Mouse (Mus musculus) frontal cortex, adult 2 months (tissue): ENCODE results near the gene Cd59a. TPM values are rescaled to one million over a fixed set of nuclear protein-coding genes. Genes with fewer than 3 reads are reported as not detected.
"Not testable (repeated sequence)": the region's sequence is repeated elsewhere in the genome, so short reads cannot be mapped to it uniquely, and the experiment has no call there.

Experiments
- DNase-seq, 2 experiments: peaks; one replicate each; pipeline ENCODE4 v3.0.0; 2022; ENCODE audit warnings: low spot score in 1 of 2; ENCODE audit errors: extremely low spot score in 1 of 2
- polyA plus RNA-seq: library from polyadenylated mRNA; depleted of rRNA; stranded (reverse); fragments of >200 nt; gene quantifications from 2 replicates; pipeline ENCODE4 v1.2.3, GENCODE M21; 2012

Gene Cd59a
- polyA plus RNA-seq, 1 experiment, result 19.5 TPM

DNA sequence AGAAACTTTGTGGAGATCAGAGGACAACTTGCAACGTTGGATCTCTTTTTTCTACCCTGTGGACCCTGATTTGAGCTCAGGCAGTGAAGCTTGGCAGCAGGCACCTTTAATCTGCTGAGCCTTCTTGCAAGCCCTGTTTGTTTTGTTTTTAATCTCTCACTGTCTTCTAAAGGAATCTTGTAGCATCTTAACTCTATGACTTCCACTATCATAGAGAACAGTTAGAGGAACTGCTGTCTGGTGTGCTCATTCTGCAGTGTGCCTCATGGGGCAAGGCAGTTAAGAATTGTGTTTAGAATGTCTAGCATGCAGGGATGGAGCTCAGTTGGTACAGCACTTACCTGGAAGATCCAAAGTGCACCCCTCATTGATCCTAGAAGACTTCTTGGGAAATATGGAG is 4.3 kb downstream of the Cd59a start:
- DNase-seq, result no peak

DNA sequence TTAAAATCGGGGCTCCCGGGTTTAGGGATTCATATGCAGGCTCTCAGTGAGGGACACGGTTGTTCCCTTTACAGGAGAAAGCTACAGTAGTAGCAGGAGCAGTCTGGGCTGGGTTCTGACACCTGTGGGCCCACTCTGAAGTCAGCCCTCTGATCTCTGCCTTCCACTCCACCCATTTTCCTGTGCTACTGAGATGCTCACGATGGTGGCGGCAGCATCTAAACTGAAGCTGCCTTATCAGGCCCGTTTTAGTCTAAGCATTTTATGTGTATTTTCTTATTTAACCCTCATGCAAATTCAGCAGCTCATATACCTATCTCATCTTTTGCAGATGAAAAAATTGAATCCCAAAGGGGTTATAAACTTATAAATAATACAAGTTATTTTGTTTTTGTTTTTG is 9.2 kb downstream of the Cd59a start:
- DNase-seq, result no peak

DNA sequence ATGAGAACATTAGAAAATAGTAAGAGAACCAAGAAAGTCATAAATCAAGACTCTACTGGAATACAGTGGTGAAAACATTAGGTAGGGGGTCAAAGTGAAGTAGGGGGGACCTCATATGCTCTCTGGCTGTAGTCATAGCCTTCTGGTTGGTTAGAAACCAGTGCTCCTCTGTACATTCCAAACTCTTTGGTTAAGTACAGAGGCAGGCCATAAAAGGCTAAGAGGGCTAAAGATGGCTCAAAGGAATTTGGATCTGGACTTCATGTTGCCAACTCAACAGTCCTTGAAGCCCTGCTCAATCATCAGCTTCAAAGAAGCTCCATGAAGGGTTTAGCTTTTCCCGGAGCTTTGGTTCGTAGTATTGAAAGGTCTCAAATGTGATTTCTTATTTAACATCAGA is 13.4 kb downstream of the Cd59a start:
- not testable (repeated sequence) for DNase-seq

GRCm38 (mm10) chr2:104109528-104109927 is 13.9 kb downstream of the Cd59a start:
- no peak for DNase-seq

DNA sequence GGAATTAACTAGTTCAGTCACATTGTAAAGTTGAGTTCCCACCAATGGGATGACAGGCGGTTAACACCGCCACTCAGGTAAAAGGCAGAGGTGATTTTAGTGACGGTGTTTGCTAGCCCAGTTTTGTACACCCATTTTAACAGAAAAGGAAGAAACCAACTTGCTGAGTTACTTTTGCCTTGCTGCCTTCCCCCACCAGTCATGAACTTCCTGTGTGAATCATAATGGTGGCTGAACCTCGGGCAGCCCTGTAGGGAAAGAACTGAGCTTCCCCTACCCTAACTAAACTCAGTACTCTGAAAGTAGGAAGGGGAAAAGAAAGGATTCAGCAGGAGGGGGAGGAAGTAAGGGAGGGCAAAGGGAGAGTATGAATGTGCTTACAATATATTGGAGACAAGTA is 14.4 kb downstream of the Cd59a start:
- DNase-seq, result no peak

GRCm38 (mm10) chr2:104111170-104111797 is 15.7 kb downstream of the Cd59a start:
- not testable (repeated sequence) for DNase-seq

DNA sequence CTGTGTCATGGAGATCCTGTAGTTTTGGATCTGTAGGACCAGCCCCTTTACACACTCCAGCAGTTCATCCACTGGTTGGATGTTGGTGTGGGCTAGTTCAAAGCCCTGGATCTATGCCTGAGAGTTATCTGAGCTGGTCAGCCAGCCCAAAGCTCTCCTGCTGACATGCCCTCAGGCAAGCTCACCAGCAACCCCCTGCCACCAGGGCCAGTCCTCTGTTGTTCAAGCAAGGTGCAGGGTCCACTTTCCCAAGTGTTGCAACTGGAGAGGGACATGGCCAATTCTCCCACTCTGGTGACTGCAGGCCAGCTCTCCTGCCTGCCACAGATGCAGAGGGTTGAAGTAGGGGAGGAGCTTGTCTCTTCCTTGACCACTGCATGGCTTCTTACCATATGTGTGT is 18.0 kb downstream of the Cd59a start:
- not testable (repeated sequence) for DNase-seq

- DNase-seq, result no peak
These were observed 19.3 kb downstream of the Cd59a start for GRCm38 (mm10) chr2:104114898-104115297.

DNA sequence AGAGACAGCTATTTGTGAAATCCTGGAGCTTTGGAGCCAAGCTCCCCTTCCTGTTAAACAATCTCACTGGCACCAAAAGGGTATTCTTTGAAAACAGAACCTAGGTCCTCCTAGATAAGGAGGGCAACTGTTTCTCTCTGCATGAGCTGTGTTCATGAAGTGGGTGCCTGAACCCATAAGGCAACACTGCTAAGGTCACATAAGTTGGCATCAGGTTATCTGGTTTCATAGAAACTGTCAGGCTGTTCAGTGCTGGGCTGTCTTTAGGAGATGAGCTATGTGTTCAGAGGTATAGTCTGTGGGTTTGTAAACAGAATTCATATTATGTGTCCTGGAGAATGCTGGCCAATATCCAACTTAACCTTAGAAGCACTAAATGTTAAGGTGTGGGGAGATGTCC is 21.6 kb downstream of the Cd59a start:
- DNase-seq, result not testable (repeated sequence)

GRCm38 (mm10) chr2:104119097-104119496 is 23.5 kb downstream of the Cd59a start:
- DNase-seq, result no peak

- DNase-seq, result no peak
These were observed 24.7 kb downstream of the Cd59a start for GRCm38 (mm10) chr2:104120312-104120711.

DNA sequence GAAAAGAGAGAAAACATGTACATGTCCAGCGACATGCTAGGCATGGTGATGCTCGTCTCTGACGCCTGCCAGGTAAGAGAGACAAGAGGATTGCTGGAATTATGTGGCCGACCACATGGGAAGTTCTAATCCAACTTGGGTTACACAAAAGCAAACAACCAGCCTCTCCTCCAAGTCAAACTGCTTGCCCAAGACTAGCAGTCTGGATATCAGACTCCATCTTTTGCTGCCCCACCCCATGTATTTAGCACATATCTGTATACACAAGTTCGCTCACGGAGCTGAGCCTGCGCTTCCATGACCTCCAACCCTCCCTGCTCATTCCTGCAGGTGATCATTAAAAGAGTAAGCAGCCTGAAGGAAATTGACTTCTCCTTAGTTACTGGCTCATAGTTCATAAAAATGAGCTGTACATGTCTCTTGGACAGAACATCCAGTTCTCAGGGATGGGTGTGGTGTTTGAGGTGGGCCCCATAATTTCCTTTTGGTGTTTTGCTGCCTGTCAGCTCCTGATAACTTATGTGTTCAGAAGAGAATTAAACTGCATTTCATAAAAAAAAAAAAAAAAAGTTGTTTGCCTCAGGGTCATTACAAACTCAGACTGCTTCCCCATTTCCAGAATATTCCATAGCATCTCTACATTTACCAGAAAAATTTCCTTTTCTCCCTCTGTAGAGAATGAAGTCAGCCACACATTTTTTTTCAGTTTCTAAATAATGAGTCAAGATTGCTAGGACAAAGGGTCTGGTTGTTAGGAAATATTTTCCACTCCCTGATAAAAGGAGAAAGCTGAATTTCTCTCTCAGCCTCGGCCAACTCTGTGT is 26.3 kb downstream of the Cd59a start:
- DNase-seq, result no peak

DNA sequence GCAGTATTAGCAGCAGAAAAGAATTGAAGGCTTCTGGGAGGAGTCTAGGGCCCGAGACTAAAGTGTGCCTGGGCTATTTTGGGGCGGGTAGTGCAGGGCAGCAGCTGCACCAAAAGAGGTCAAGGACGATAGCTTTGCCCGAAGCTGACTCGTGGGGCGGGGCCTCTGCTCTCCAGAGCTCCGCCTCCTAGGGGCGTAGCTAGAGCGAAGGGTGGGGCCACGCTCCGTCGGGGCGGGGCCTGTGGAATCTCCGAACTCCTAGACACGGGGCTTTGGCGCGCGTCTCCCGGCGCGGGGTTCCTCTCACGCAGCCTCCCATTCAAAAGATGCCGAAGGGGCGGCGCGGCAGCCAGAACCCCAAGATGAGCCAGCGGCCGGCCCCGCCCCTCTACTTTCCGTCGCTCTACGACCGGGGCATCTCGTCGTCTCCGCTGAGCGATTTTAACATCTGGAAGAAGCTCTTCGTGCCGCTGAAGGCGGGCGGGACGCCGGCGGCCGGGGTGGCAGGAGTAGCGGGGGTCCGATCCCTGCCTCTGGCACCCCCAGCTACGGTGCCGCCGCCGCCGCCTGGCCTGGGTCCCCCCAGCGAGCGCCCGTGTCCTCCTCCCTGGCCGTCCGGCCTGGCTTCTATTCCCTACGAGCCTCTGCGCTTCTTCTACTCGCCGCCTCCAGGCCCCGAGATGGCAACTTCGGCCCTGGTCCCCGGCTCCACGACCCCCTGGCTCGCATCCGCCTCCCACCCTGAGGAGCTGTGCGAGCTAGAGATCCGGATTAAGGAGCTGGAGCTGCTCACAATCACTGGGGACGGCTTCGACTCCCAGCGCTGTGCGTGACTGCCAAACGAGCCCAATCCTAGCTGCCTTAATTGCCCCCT is 27.1 kb downstream of the Cd59a start, which contains the start of gene A930018P22Rik:
Gene A930018P22Rik, plus strand, starts transcription at position 265 of the 874 bp plus-strand sequence.
- peak; percentile 65 to 89 for DNase-seq

DNA sequence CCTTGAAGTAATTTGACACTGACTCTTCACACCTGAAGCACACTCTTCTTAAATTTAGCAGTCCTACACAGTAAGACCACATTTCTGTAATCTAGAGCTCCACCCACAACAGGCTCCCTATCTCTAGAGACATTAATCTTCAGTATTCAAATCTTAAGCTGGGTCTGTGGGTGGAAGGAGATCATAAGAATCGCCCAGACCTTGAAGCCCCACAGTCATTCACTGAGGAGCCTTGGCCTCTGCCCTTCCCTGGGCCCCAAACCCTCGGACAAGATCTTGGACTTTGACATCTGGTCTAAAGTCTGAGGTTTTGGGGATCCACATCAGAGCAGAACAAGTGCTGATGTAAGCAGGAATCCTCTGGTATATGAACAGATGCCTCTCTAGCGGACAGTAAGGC is 27.9 kb downstream of the Cd59a start:
- no peak for DNase-seq

GRCm38 (mm10) chr2:104124071-104124470 is 28.5 kb downstream of the Cd59a start:
- DNase-seq, result no peak

DNA sequence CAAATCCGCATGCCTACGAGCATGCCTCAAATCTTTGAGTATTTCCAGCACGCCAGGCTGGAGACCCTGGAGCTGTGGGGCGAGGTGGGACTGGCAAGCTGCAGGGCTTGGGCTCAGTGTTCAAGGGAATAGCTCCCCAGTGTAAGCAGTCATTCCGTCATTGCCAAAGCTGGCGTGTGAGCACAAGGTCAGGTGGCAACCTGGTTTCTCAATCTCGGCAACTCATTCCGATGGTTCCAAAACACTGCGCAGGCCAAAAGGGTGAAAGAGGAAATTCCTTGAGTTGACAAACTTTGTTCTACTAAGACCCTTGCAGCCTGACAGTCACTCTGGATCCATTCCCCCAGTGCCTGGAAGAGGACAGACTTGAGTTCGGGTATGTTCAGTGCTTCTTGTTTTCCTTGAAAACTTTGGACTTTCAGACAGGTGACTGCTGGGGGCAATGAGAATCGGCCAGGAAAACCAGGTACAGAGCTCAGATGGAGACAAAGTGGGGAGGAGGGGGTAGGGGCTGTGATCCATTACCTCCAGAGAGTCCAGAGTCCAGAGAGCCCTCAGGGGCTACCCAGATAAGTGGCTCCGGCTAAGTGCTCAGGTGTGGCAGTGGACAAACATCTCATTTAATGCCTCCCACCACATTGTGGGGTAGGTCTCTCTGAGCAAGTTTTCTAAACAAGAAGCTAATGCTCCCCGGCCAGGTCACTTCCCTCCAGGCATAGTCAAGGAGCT is 33.4 kb downstream of the Cd59a start:
- DNase-seq, result no peak

GRCm38 (mm10) chr2:104130165-104130564 is 34.6 kb downstream of the Cd59a start:
- DNase-seq, result peak in 1 of 2 experiments; percentile 27

DNA sequence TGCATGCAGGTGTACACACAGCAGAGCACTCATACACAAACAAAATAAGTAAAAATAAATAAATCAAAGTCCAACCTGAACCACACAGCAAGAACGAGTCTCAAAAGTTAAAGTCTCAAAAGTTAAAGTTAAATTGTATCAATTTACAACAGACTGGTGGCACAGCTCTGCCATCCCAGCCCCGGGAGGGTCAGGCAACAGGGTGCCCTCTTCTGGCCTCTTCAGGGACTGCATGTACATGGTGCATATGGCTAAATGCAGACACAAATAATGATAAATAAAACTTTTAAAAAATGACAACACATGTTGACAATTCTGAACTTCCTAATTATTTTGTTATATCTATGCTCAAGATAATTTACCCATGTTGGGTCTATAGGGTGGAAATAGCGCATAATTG is 35.4 kb downstream of the Cd59a start:
- DNase-seq, result no peak

DNA sequence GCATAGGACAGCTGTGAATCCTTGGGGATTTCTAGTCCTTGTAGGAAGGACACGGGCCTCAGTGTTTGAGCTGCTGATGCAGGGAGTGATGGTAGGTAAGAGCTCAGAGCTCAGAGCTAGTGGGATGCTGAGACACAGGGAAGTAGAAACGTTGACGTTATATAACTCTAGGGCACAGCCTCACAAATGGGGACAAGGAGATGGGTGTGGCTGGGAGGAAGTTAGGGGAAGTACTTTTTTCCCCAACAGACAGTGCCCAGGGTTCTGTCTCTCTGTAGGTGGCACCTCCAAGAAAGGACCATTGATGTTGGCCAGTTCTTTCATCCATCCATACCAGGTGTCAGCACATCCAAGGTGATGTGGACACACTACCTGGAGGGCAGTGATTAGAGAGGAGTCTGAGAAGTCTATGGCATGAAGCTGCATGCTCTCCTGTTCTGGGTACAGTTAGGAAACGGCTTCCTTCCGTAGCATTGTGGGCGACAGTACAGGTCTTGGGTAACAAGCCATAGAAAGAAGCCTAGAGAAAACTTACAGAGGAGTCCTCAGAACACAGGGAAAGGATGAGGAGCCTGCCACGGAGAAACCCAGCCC is 36.8 kb downstream of the Cd59a start:
- no peak for DNase-seq
